Comparison of ENCODE assay signal across 17 mouse cellular contexts in the genomic region with DNA sequence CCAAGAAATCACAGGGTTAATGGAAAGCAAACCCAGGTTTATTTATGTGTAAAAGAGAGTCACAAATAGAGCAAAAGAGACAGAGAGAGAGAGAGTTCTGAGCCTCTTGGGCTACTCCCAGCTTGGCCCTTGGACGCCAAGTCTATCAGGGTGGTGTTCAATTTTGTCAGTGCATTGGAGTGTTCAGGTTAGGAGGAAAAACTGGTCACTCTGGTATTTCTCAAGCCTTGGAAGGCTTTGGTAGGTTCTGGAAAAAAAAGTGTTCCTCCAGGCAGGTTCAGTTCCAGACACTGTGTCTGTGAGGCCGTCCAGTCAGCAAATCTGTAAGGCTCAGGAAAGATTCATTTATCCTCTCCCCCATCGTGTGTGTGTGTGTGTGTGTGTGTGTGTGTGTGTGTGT. TPM values are rescaled to one million over a fixed set of nuclear protein-coding genes. Genes with fewer than 3 reads are reported as not detected.
"Had no signal": no experiment of that assay in that cellular context is flagged by ENCODE, and none has a peak within 500 bp of the region (broad histone marks: within the 10 kb centered on the region; RNA-seq: fewer than 3 reads in every experiment).

No protein-coding gene starts in this region.

- H3K4me2 ChIP-seq: lung, embryonic 15.5 days; midbrain, embryonic 11.5 days; midbrain, embryonic 13.5 days; midbrain, embryonic 15.5 days; neural tube, embryonic 12.5 days; stomach, embryonic 15.5 days had no signal

- H3K27ac ChIP-seq: lung, embryonic 15.5 days; macrophage; midbrain, embryonic 13.5 days; midbrain, embryonic 15.5 days; neural tube, embryonic 12.5 days; stomach, embryonic 15.5 days had no signal

- H3K9me3 ChIP-seq: lung, embryonic 15.5 days; megakaryocyte, embryonic 14.5 days; midbrain, embryonic 13.5 days; midbrain, embryonic 15.5 days; neural tube, embryonic 12.5 days; stomach, embryonic 15.5 days had no signal

- H3K4me3 ChIP-seq: lung, embryonic 15.5 days; megakaryocyte, embryonic 14.5 days; midbrain, embryonic 13.5 days; midbrain, embryonic 15.5 days; neural tube, embryonic 12.5 days; stomach, embryonic 15.5 days had no signal

- H3K4me1 ChIP-seq: lung, embryonic 15.5 days; megakaryocyte, embryonic 14.5 days; midbrain, embryonic 13.5 days; midbrain, embryonic 15.5 days; neural tube, embryonic 12.5 days; stomach, embryonic 15.5 days had no signal

- H3K36me3 ChIP-seq: lung, embryonic 15.5 days; midbrain, embryonic 15.5 days; neural tube, embryonic 12.5 days; stomach, embryonic 15.5 days had no signal

- DNase-seq: lung, adult 2 months; lung, postnatal 10 days; lung, postnatal 36 days; right cerebral cortex, postnatal 14 days; thymus, adult 18-20 months; thymus, postnatal 14 days; thymus, postnatal 36 days had no signal

- H3K27me3 ChIP-seq: lung, embryonic 15.5 days; midbrain, embryonic 13.5 days; midbrain, embryonic 15.5 days; neural tube, embryonic 12.5 days; stomach, embryonic 15.5 days had no signal

- ATAC-seq: midbrain, embryonic 13.5 days; midbrain, embryonic 15.5 days had no signal

- H3K9ac ChIP-seq: lung, embryonic 15.5 days; midbrain, embryonic 13.5 days; midbrain, embryonic 15.5 days; neural tube, embryonic 12.5 days; stomach, embryonic 15.5 days had no signal

RNA-seq across cellular contexts. Expression of a gene that starts 25.8 kb away (rescaled TPM):
- total RNA-seq: megakaryocyte progenitor cell, adult 5-6 weeks had no signal
- polyA plus RNA-seq: liver, embryonic 16.5 days had no signal
